11 mouse cellular contexts compared by ENCODE assay signal in genomic region chr14:45399836-45400235, GRCm38 (mm10). TPM values are rescaled to one million over a fixed set of nuclear protein-coding genes. Genes with fewer than 3 reads are reported as not detected.
DNase-seq lines count a peak whose midpoint lies in the region; ATAC-seq and TF ChIP-seq lines count a peak whose summit lies in the region.
"Had no signal": no experiment of that assay in that cellular context is flagged by ENCODE, and none has a peak within 500 bp of the region (broad histone marks: within the 10 kb centered on the region; RNA-seq: fewer than 3 reads in every experiment).

No protein-coding gene starts in this region.

- no peak overlapping the region for H3K4me3 ChIP-seq in intestine, postnatal 0 days (ENCODE audit: low read depth, low read length)
- no peak overlapping the region for H3K4me3 ChIP-seq in intestine, embryonic 15.5 days (replicated peaks)
- H3K4me3 ChIP-seq in ES-Bruce4 (ENCODE audit: low read depth, low read length): no peak overlapping the region
- no peak overlapping the region for H3K4me3 ChIP-seq in heart, embryonic 11.5 days (ENCODE audit: low read depth, low read length)
- H3K4me3 ChIP-seq: myocyte had no signal

- ATAC-seq in intestine, postnatal 0 days: 0 out of 2 replicates have a peak, but pooled peaks have one; percentile 4
- ATAC-seq in intestine, embryonic 15.5 days: no peak
- ATAC-seq in heart, embryonic 11.5 days (replicated peaks; ENCODE audit: insufficient number of reproducible peaks, low FRiP score, low TSS enrichment): no peak

- TF ChIP-seq POLR2A in ES-Bruce4 (IDR thresholded peaks at IDR 0.05; ENCODE audit: insufficient read depth, low read length): no peak

- no peak overlapping the region for H3K4me2 ChIP-seq in intestine, postnatal 0 days (replicated peaks; ENCODE audit: low read depth)
- H3K4me2 ChIP-seq in intestine, embryonic 15.5 days (replicated peaks): no peak overlapping the region
- H3K4me2 ChIP-seq in heart, embryonic 11.5 days: no peak overlapping the region

- no peaks in the 10 kb centered on the region for H3K36me3 ChIP-seq in intestine, postnatal 0 days (ENCODE audit: control insufficient read depth, insufficient read depth)
- no peaks in the 10 kb centered on the region for H3K36me3 ChIP-seq in intestine, embryonic 15.5 days
- H3K36me3 ChIP-seq in ES-Bruce4 (ENCODE audit: control insufficient read depth, insufficient read depth, low read length, poor library complexity, severe bottlenecking): no peaks in the 10 kb centered on the region
- no peaks in the 10 kb centered on the region for H3K36me3 ChIP-seq in heart, embryonic 11.5 days (ENCODE audit: control insufficient read depth, insufficient read depth, low read length)

- H3K27me3 ChIP-seq in intestine, postnatal 0 days (replicated peaks; ENCODE audit: control insufficient read depth, insufficient read depth, low read length): no peaks in the 10 kb centered on the region
- H3K27me3 ChIP-seq in intestine, embryonic 15.5 days (replicated peaks): no peaks in the 10 kb centered on the region
- no peaks in the 10 kb centered on the region for H3K27me3 ChIP-seq in ES-Bruce4 (ENCODE audit: control insufficient read depth, insufficient read depth, low read length, poor library complexity, severe bottlenecking)
- H3K27me3 ChIP-seq in heart, embryonic 11.5 days (ENCODE audit: control insufficient read depth, insufficient read depth, low read length): no peaks in the 10 kb centered on the region

- peak; percentile 71 for TF ChIP-seq CTCF in intestine, postnatal 0 days (IDR thresholded peaks at IDR 0.05; ENCODE audit: low read depth)
- peak; percentile 33 for TF ChIP-seq CTCF in ES-Bruce4 (IDR thresholded peaks at IDR 0.05; ENCODE audit: low read depth, low read length)

- H3K9ac ChIP-seq in intestine, postnatal 0 days (ENCODE audit: low read depth, low read length): no peak overlapping the region
- H3K9ac ChIP-seq in intestine, embryonic 15.5 days: no peak overlapping the region
- no peak overlapping the region for H3K9ac ChIP-seq in ES-Bruce4 (ENCODE audit: low read depth, poor library complexity, severe bottlenecking)
- no peak overlapping the region for H3K9ac ChIP-seq in heart, embryonic 11.5 days (ENCODE audit: low read depth, low read length)

- TF ChIP-seq EP300 in ES-Bruce4 (IDR thresholded peaks at IDR 0.05; ENCODE audit: insufficient read depth, low read depth, low read length): no peak

- H3K9me3 ChIP-seq in intestine, postnatal 0 days (ENCODE audit: control insufficient read depth): no peaks in the 10 kb centered on the region
- H3K9me3 ChIP-seq in intestine, embryonic 15.5 days: no peaks in the 10 kb centered on the region
- H3K9me3 ChIP-seq in ES-Bruce4 (replicated peaks; ENCODE audit: control insufficient read depth, insufficient read depth, low read length, poor library complexity, severe bottlenecking): no peaks in the 10 kb centered on the region
- H3K9me3 ChIP-seq in heart, embryonic 11.5 days (replicated peaks; ENCODE audit: control insufficient read depth, low read length): no peaks in the 10 kb centered on the region

- no peak overlapping the region for H3K27ac ChIP-seq in intestine, postnatal 0 days (ENCODE audit: low read depth, low read length)
- H3K27ac ChIP-seq in intestine, embryonic 15.5 days: no peak overlapping the region
- no peak overlapping the region for H3K27ac ChIP-seq in ES-Bruce4 (ENCODE audit: insufficient read depth, low read length)
- no peak overlapping the region for H3K27ac ChIP-seq in heart, embryonic 11.5 days (ENCODE audit: low read depth, low read length)

- peak; percentile 21 for DNase-seq in 3T3-L1 (ENCODE audit: low read depth, low spot score)
- DNase-seq in kidney, postnatal 36 days: peak; percentile 48 to 73
- DNase-seq in layer of hippocampus, adult 8-10 months (ENCODE audit: low spot score in 2 of 2): no peak
- DNase-seq in left cerebral cortex, adult 8-10 months (ENCODE audit: low spot score in 2 of 2): no peak
- DNase-seq: heart, postnatal 36 days; layer of hippocampus, postnatal 36 days had no signal

- WGBS in intestine, postnatal 0 days: 83% methylated on average over 3 of the region's 3 CpGs
- 84% methylated on average over 3 of the region's 3 CpGs for WGBS in intestine, embryonic 15.5 days
- 79% methylated on average over 3 of the region's 3 CpGs for WGBS in heart, embryonic 11.5 days (ENCODE audit: insufficient replicate concordance)

- no peaks in the 10 kb centered on the region for H3K4me1 ChIP-seq in intestine, postnatal 0 days (replicated peaks; ENCODE audit: control insufficient read depth, insufficient read depth, low read length)
- no peaks in the 10 kb centered on the region for H3K4me1 ChIP-seq in intestine, embryonic 15.5 days (replicated peaks)
- H3K4me1 ChIP-seq in ES-Bruce4 (ENCODE audit: control insufficient read depth, insufficient read depth, low read length): no peaks in the 10 kb centered on the region
- H3K4me1 ChIP-seq in heart, embryonic 11.5 days (ENCODE audit: control insufficient read depth, insufficient read depth, low read length): no peaks in the 10 kb centered on the region

RNA-seq across cellular contexts. Expression of gene Gnpnat1, which starts 4.9 kb away (rescaled TPM):
- 37.8 and 40.9 TPM in 2 replicates for polyA plus RNA-seq in intestine, postnatal 0 days (2015; fragmentation: Nextera tagmentation; extraction: Ambion mirVana)
- polyA plus RNA-seq in intestine, embryonic 15.5 days (2015; fragmentation: Nextera tagmentation; extraction: Ambion mirVana): 60.0 and 69.2 TPM in 2 replicates
- polyA plus RNA-seq in ES-Bruce4 (2011; ENCODE audit: insufficient read depth, insufficient read length, low read depth, missing spikeins): 96.6 and 98.5 TPM in 2 replicates
- total RNA-seq in layer of hippocampus, adult 8-10 months (2022): 10 to 100 TPM; 13.3 to 21.1 (median 17.1) TPM
- 10 to 100 TPM; 16.5 to 19.2 (median 18.6) TPM for total RNA-seq in left cerebral cortex, adult 8-10 months (2022)
- 36.8 and 38.0 TPM in 2 replicates for polyA plus RNA-seq in heart, embryonic 11.5 days (2014; fragmentation: Nextera tagmentation; extraction: Ambion mirVana)

RNA-seq across cellular contexts. Expression of gene Styx, which starts 48.9 kb away (rescaled TPM):
- polyA plus RNA-seq in intestine, postnatal 0 days (2015; fragmentation: Nextera tagmentation; extraction: Ambion mirVana): 40.1 and 46.5 TPM in 2 replicates
- polyA plus RNA-seq in intestine, embryonic 15.5 days (2015; fragmentation: Nextera tagmentation; extraction: Ambion mirVana): 52.6 and 56.9 TPM in 2 replicates
- polyA plus RNA-seq in ES-Bruce4 (2011; ENCODE audit: insufficient read depth, insufficient read length, low read depth, missing spikeins): 31.1 and 36.7 TPM in 2 replicates
- 10 to 100 TPM; 17.1 to 21.6 (median 18.6) TPM for total RNA-seq in layer of hippocampus, adult 8-10 months (2022)
- total RNA-seq in left cerebral cortex, adult 8-10 months (2022): 10 to 100 TPM; 13.7 to 20.5 (median 18.9) TPM
- 44.3 and 52.1 TPM in 2 replicates for polyA plus RNA-seq in heart, embryonic 11.5 days (2014; fragmentation: Nextera tagmentation; extraction: Ambion mirVana)

Comparison
In these comparisons a context has a peak if more than half of its experiments do, and no peak if none do; other contexts are left out.
1. DNase-seq: peak in 3T3-L1 (single experiment) and kidney, postnatal 36 days (2 of 2); none in layer of hippocampus, adult 8-10 months (0 of 2) and left cerebral cortex, adult 8-10 months (0 of 2).